Mouse (Mus musculus): ENCODE results near the gene Esrp2.

DNA sequence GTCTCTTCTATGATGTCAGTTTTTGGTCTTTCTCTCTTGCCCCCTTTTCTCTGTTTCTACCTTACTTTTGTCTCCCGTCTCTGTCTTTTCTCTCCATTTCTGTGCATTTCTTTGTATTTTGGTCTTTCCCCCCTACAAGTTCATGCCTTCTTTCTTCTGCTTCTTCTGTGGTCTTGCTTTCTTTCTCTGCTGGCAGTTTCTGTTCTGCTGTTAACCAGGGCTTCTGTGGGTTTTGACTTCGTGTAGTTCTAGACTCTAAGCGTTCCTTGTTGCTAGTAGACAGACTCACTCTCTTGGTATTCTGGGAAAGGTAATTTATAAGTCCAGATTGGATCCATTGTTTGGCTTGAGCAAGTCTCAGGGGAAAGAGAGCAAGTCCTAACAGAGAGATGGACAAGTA lies 49.6 kb upstream of the Esrp2 start:
- TF ChIP-seq CTCF (conservative IDR thresholded peaks at IDR 0.05; ENCODE audit: insufficient read depth, insufficient read length, low read depth, low read length), result no peak
- TF ChIP-seq POLR2A (IDR thresholded peaks at IDR 0.05; ENCODE audit: low read depth, low read length), result no peak

Measured in kidney, adult 2 months (tissue).